8 mouse cellular contexts compared by ENCODE assay signal in the genomic region with DNA sequence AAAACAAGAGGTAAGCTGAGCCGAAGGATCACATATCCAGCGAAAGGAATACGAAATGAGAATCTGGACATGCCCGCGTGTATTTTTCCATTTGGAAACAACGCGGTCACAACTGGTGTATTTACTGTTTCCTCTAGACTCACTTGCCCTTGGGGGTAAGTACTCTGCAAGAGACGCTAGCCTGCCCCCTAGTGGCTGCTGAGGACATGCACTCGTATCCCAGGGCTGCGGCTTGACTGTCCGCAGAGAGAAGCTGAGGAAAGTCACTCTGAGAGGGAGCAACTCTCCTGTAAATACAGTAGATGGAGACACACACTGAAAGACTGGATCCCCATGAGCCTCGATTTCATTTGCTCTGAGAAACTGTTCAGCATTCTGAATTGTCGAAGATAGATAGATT.
DNase-seq lines count a peak whose midpoint lies in the region; ATAC-seq lines count a peak whose summit lies in the region.

No protein-coding gene starts in this region.

- H3K9me3 ChIP-seq in hindbrain, embryonic 14.5 days (ENCODE audit: control insufficient read depth, low read length) = no peaks in the 10 kb centered on the region

- H3K9ac ChIP-seq in hindbrain, embryonic 14.5 days = no peak overlapping the region

- H3K36me3 ChIP-seq in hindbrain, embryonic 14.5 days (replicated peaks; ENCODE audit: control insufficient read depth, insufficient read depth) = no peaks in the 10 kb centered on the region
- H3K36me3 ChIP-seq in macrophage (ENCODE audit: inconsistent target) = no peaks in the 10 kb centered on the region

- H3K4me2 ChIP-seq in hindbrain, embryonic 14.5 days (replicated peaks) = peak overlapping the region; percentile 15; the same call in 1 of the 2 replicates

- peak; percentile 85 for DNase-seq in R1 (ENCODE audit: low read depth, low spot score)
- peak; percentile 59 to 81 for DNase-seq in cerebellum, postnatal 25 days
- peak; percentile 77 to 81 for DNase-seq in frontal cortex, postnatal 25 days (ENCODE audit: low spot score in 2 of 2)
- DNase-seq in hindbrain, embryonic 14.5 days (ENCODE audit: low spot score) = peak; percentile 73
- peak; percentile 56 for DNase-seq in left cerebral cortex, adult 11 months (ENCODE audit: low spot score)
- peak; percentile 84 for DNase-seq in right cerebral cortex, adult 18-20 months
- DNase-seq in urinary bladder, postnatal 10 days (ENCODE audit: low spot score) = peak; percentile 50

- WGBS in hindbrain, embryonic 14.5 days = 28% methylated on average over 13 of the region's 13 CpGs
- WGBS in macrophage (ENCODE audit: missing documents) = 7% methylated on average over 13 of the region's 13 CpGs

- ATAC-seq in hindbrain, embryonic 14.5 days (ENCODE audit: low FRiP score) = peak; percentile 55; the same call in 1 of the 2 replicates

- H3K27ac ChIP-seq in hindbrain, embryonic 14.5 days = no peak overlapping the region
- H3K27ac ChIP-seq in macrophage = peak overlapping the region; percentile 27

- H3K79me2 ChIP-seq in macrophage (ENCODE audit: inconsistent target) = no peaks in the 10 kb centered on the region

- H3K4me3 ChIP-seq in hindbrain, embryonic 14.5 days (replicated peaks; ENCODE audit: low read length) = no peak overlapping the region
- peak overlapping the region; percentile 37 for H3K4me3 ChIP-seq in macrophage (ENCODE audit: inconsistent target)

- H3K27me3 ChIP-seq in hindbrain, embryonic 14.5 days (ENCODE audit: control insufficient read depth, insufficient read depth, low read length) = no peaks in the 10 kb centered on the region

- no peaks in the 10 kb centered on the region for H3K4me1 ChIP-seq in hindbrain, embryonic 14.5 days (replicated peaks; ENCODE audit: control insufficient read depth, insufficient read depth, low read length)
